Comparison of ENCODE assay signal across 16 mouse cellular contexts in genomic region chr2:102841231-102841630, GRCm38 (mm10).
"Had no signal": no experiment of that assay in that cellular context is flagged by ENCODE, and none has a peak within 500 bp of the region (broad histone marks: within the 10 kb centered on the region; RNA-seq: fewer than 3 reads in every experiment).

No protein-coding gene starts in this region.

- H3K9ac ChIP-seq: neural tube, embryonic 13.5 days; neural tube, embryonic 15.5 days; stomach, embryonic 15.5 days had no signal

- H3K9me3 ChIP-seq: neural tube, embryonic 13.5 days; neural tube, embryonic 15.5 days; stomach, embryonic 15.5 days had no signal

- H3K4me1 ChIP-seq: neural tube, embryonic 13.5 days; neural tube, embryonic 15.5 days; stomach, embryonic 15.5 days had no signal

- DNase-seq: retina, postnatal 1 day; right cerebral cortex, adult 18-20 months; right cerebral cortex, postnatal 14 days; right cerebral cortex, postnatal 25 days; right cerebral cortex, postnatal 4 days; spleen, adult 18-20 months; thymus, adult 18-20 months; thymus, adult 2 months; thymus, postnatal 14 days; thymus, postnatal 25 days; thymus, postnatal 36 days; thymus, postnatal 4 days had no signal

- H3K36me3 ChIP-seq: neural tube, embryonic 13.5 days; neural tube, embryonic 15.5 days; stomach, embryonic 15.5 days had no signal

- H3K27ac ChIP-seq: neural tube, embryonic 13.5 days; neural tube, embryonic 15.5 days; stomach, embryonic 15.5 days; stomach, postnatal 0 days had no signal

- H3K4me2 ChIP-seq: neural tube, embryonic 13.5 days; neural tube, embryonic 15.5 days; stomach, embryonic 15.5 days had no signal

- H3K27me3 ChIP-seq: neural tube, embryonic 13.5 days; neural tube, embryonic 15.5 days; stomach, embryonic 15.5 days had no signal

- H3K4me3 ChIP-seq: neural tube, embryonic 13.5 days; neural tube, embryonic 15.5 days; stomach, embryonic 15.5 days had no signal
